Comparison of ENCODE assay signal across 8 mouse cellular contexts in the genomic region with DNA sequence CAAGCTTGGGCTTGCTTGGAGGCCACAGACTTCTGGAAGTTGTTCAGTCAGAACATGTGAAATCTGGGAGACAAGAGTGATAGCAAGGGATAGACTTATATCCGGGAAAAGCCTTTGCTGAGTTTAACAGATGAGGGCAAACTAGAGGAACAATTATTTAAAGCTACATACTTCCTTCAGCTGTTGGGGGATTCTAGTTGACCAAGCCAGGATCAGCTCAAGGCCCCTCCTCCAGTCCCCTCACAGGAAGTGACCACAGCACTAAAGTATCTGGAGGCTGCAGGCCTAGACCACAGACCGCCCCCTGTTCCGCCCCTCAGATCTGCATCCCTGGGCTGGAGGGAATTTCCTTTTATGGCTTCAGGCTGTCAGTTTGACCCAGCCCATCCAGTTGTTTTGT. TPM values are rescaled to one million over a fixed set of nuclear protein-coding genes. Genes with fewer than 3 reads are reported as not detected.
DNase-seq lines count a peak whose midpoint lies in the region; ATAC-seq lines count a peak whose summit lies in the region.

No protein-coding gene starts in this region.

- 12% methylated on average over 3 of the region's 3 CpGs for WGBS in intestine, embryonic 15.5 days
- 34% methylated on average over 3 of the region's 3 CpGs for WGBS in liver, embryonic 16.5 days (ENCODE audit: insufficient replicate concordance)

- H3K36me3 ChIP-seq in intestine, embryonic 15.5 days = peaks cover 25% of the 10 kb centered on the region
- H3K36me3 ChIP-seq in liver, embryonic 16.5 days (ENCODE audit: control insufficient read depth, insufficient read depth) = peaks cover 28% of the 10 kb centered on the region

- no peaks in the 10 kb centered on the region for H3K27me3 ChIP-seq in intestine, embryonic 15.5 days (replicated peaks)
- no peaks in the 10 kb centered on the region for H3K27me3 ChIP-seq in liver, embryonic 16.5 days (ENCODE audit: control insufficient read depth, insufficient read depth, low read depth, low read length)

- H3K9me3 ChIP-seq in intestine, embryonic 15.5 days = no peaks in the 10 kb centered on the region
- H3K9me3 ChIP-seq in liver, embryonic 16.5 days (replicated peaks; ENCODE audit: control insufficient read depth, low read length) = no peaks in the 10 kb centered on the region

- peak; percentile 39 for ATAC-seq in intestine, embryonic 15.5 days
- ATAC-seq in liver, embryonic 16.5 days (ENCODE audit: low read depth) = no peak

- H3K9ac ChIP-seq in intestine, embryonic 15.5 days = no peak overlapping the region
- H3K9ac ChIP-seq in liver, embryonic 16.5 days (ENCODE audit: low read depth, low read length) = no peak overlapping the region; the same call in 1 of the 2 replicates

- H3K4me2 ChIP-seq in intestine, embryonic 15.5 days (replicated peaks) = peak overlapping the region; percentile 73
- peak overlapping the region; percentile 86; the same call in 1 of the 2 replicates for H3K4me2 ChIP-seq in liver, embryonic 16.5 days (ENCODE audit: low read depth, low read length)

- peaks cover 22% of the 10 kb centered on the region; the same call in 1 of the 2 replicates for H3K4me1 ChIP-seq in intestine, embryonic 15.5 days (replicated peaks)
- H3K4me1 ChIP-seq in liver, embryonic 16.5 days (ENCODE audit: control insufficient read depth, low read depth, low read length) = peaks cover 36% of the 10 kb centered on the region

- intact Hi-C loops in gastrocnemius, postnatal 14 days (cut with DNase I; ENCODE audit: low total_unique reads) = no loop called here

- peak overlapping the region; percentile 90; the same call in 1 of the 2 replicates for H3K4me3 ChIP-seq in intestine, embryonic 15.5 days (replicated peaks)
- no peak overlapping the region for H3K4me3 ChIP-seq in liver, embryonic 16.5 days (ENCODE audit: low read depth, low read length)

- peak overlapping the region; percentile 89 for H3K27ac ChIP-seq in intestine, embryonic 15.5 days
- H3K27ac ChIP-seq in liver, embryonic 16.5 days (ENCODE audit: low read length) = peak overlapping the region; percentile 39

- DNase-seq in 3134 (ENCODE audit: extremely low read depth, insufficient read length, low spot score) = peak; percentile 70
- DNase-seq in R1 (ENCODE audit: low read depth, low spot score) = peak; percentile 63
- DNase-seq in gastrocnemius, postnatal 14 days = peak; percentile 70
- DNase-seq in ovary, postnatal 36 days (ENCODE audit: low spot score) = peak; percentile 35
- no peak for DNase-seq in right cerebral cortex, adult 18-20 months
- DNase-seq in right cerebral cortex, postnatal 14 days = no peak

RNA-seq across cellular contexts. Expression of a gene that starts 1.8 kb away (rescaled TPM):
- total RNA-seq in gastrocnemius, postnatal 14 days (2021) = 10 to 100 TPM in 1 of 2 experiments, 1 to 10 TPM in 1; 7.5 to 10.7 TPM
- 32.4 and 34.4 TPM in 2 replicates for polyA plus RNA-seq in intestine, embryonic 15.5 days (2015; fragmentation: Nextera tagmentation; extraction: Ambion mirVana)
- polyA plus RNA-seq in liver, embryonic 16.5 days (2015; fragmentation: Nextera tagmentation; extraction: Ambion mirVana) = 11.0 and 11.5 TPM in 2 replicates

RNA-seq across cellular contexts. Expression of a gene that starts 2.6 kb away (rescaled TPM):
- 10 to 100 TPM; 78.2 to 86.1 TPM for total RNA-seq in gastrocnemius, postnatal 14 days (2021)
- polyA plus RNA-seq in intestine, embryonic 15.5 days (2015; fragmentation: Nextera tagmentation; extraction: Ambion mirVana) = 313 and 320 TPM in 2 replicates
- 114 and 116 TPM in 2 replicates for polyA plus RNA-seq in liver, embryonic 16.5 days (2015; fragmentation: Nextera tagmentation; extraction: Ambion mirVana)

RNA-seq across cellular contexts. Expression of a gene that starts 5.2 kb away (rescaled TPM):
- total RNA-seq in gastrocnemius, postnatal 14 days (2021) = 10 to 100 TPM; 75.4 to 76.3 TPM
- polyA plus RNA-seq in intestine, embryonic 15.5 days (2015; fragmentation: Nextera tagmentation; extraction: Ambion mirVana) = 134 and 140 TPM in 2 replicates
- polyA plus RNA-seq in liver, embryonic 16.5 days (2015; fragmentation: Nextera tagmentation; extraction: Ambion mirVana) = 82.4 and 84.8 TPM in 2 replicates

RNA-seq across cellular contexts. Expression of a gene that starts 13.1 kb away (rescaled TPM):
- 10 to 100 TPM; 30.7 to 35.0 TPM for total RNA-seq in gastrocnemius, postnatal 14 days (2021)
- polyA plus RNA-seq in intestine, embryonic 15.5 days (2015; fragmentation: Nextera tagmentation; extraction: Ambion mirVana) = 109 TPM in 2 replicates
- polyA plus RNA-seq in liver, embryonic 16.5 days (2015; fragmentation: Nextera tagmentation; extraction: Ambion mirVana) = 65.0 and 73.5 TPM in 2 replicates

RNA-seq across cellular contexts. Expression of a gene that starts 48.5 kb away (rescaled TPM):
- 10 to 100 TPM in 1 of 2 experiments, 1 to 10 TPM in 1; 9.2 to 14.2 TPM for total RNA-seq in gastrocnemius, postnatal 14 days (2021)
- 8.2 and 8.3 TPM in 2 replicates for polyA plus RNA-seq in intestine, embryonic 15.5 days (2015; fragmentation: Nextera tagmentation; extraction: Ambion mirVana)
- polyA plus RNA-seq in liver, embryonic 16.5 days (2015; fragmentation: Nextera tagmentation; extraction: Ambion mirVana) = 0.77 and 0.91 TPM in 2 replicates

Comparison
In these comparisons a context has a peak if more than half of its experiments do, and no peak if none do; other contexts are left out.
1. DNase-seq: peak in 3134 (single experiment), R1 (single experiment), gastrocnemius, postnatal 14 days (single experiment) and ovary, postnatal 36 days (single experiment); none in right cerebral cortex, adult 18-20 months (single experiment) and right cerebral cortex, postnatal 14 days (single experiment).